Mouse (Mus musculus): Measurements from ENCODE around the gene Ampd3. TPM values are rescaled to one million over a fixed set of nuclear protein-coding genes. Genes with fewer than 3 reads are reported as not detected.

The Ampd3 gene
- polyA plus RNA-seq, 1 experiment from 2014 or later, result 10.2 TPM

- no peaks in the 10 kb centered on the region for H3K36me3 ChIP-seq (ENCODE audit: control insufficient read depth, insufficient read depth)
- no peak overlapping the region for H3K9ac ChIP-seq (ENCODE audit: low read length)
- no peaks in the 10 kb centered on the region for H3K27me3 ChIP-seq (ENCODE audit: control insufficient read depth, insufficient read depth, low read length)
- no peaks in the 10 kb centered on the region for H3K9me3 ChIP-seq (replicated peaks; ENCODE audit: control insufficient read depth, low read length)
- no peak overlapping the region for H3K4me2 ChIP-seq (ENCODE audit: low read depth, low read length)
- H3K27ac ChIP-seq (ENCODE audit: low read length), result no peak overlapping the region
- 54% methylated on average over 3 of the region's 3 CpGs for WGBS
- H3K4me3 ChIP-seq (ENCODE audit: low read length), result no peak overlapping the region
- ATAC-seq (replicated peaks; ENCODE audit: extremely low read depth, insufficient read depth, low FRiP score), result no peak
- peaks cover 4% of the 10 kb centered on the region; the same call in 1 of the 2 replicates for H3K4me1 ChIP-seq (ENCODE audit: control insufficient read depth, insufficient read depth, low read length)
Observed at GRCm38 (mm10) chr7:110804266-110804665, 36.3 kb downstream of the Ampd3 start.

- ATAC-seq (replicated peaks; ENCODE audit: extremely low read depth, insufficient read depth, low FRiP score), result no peak
- peaks cover 10% of the 10 kb centered on the region for H3K4me1 ChIP-seq (ENCODE audit: control insufficient read depth, insufficient read depth, low read length)
Observed at GRCm38 (mm10) chr7:110807460-110808030, 39.5 kb downstream of the Ampd3 start.

GRCm38 (mm10) chr7:110808962-110809361 is 41.0 kb downstream of the Ampd3 start:
- Histone ChIP-seq H3K9ac (ENCODE audit: low read length) (no peak overlapping the region), H3K4me3 (ENCODE audit: low read length) (no peak overlapping the region), H3K27ac (ENCODE audit: low read length) (no peak overlapping the region), H3K4me1 (ENCODE audit: control insufficient read depth, insufficient read depth, low read length) (peaks cover 10% of the 10 kb centered on the region), H3K4me2 (ENCODE audit: low read depth, low read length) (no peak overlapping the region), H3K36me3 (ENCODE audit: control insufficient read depth, insufficient read depth) (no peaks in the 10 kb centered on the region), H3K27me3 (ENCODE audit: control insufficient read depth, insufficient read depth, low read length) (no peaks in the 10 kb centered on the region), H3K9me3 (replicated peaks; ENCODE audit: control insufficient read depth, low read length) (no peaks in the 10 kb centered on the region)
- 58% methylated on average over 3 of the region's 3 CpGs for WGBS
- no peak for ATAC-seq (replicated peaks; ENCODE audit: extremely low read depth, insufficient read depth, low FRiP score)

More at GRCm38 (mm10) chr7:110807460-110808030, 39.5 kb downstream of the Ampd3 start:
- no peaks in the 10 kb centered on the region for H3K9me3 ChIP-seq (replicated peaks; ENCODE audit: control insufficient read depth, low read length)
- no peak overlapping the region for H3K4me3 ChIP-seq (ENCODE audit: low read length)
- 75% methylated on average over 13 of the region's 13 CpGs for WGBS
- H3K27ac ChIP-seq (ENCODE audit: low read length), result no peak overlapping the region
- H3K27me3 ChIP-seq (ENCODE audit: control insufficient read depth, insufficient read depth, low read length), result no peaks in the 10 kb centered on the region
- no peak overlapping the region for H3K9ac ChIP-seq (ENCODE audit: low read length)
- H3K36me3 ChIP-seq (ENCODE audit: control insufficient read depth, insufficient read depth), result no peaks in the 10 kb centered on the region
- H3K4me2 ChIP-seq (ENCODE audit: low read depth, low read length), result no peak overlapping the region

- no peak overlapping the region for H3K4me3 ChIP-seq (ENCODE audit: low read length)
- H3K9me3 ChIP-seq (replicated peaks; ENCODE audit: control insufficient read depth, low read length), result no peaks in the 10 kb centered on the region
- ATAC-seq (replicated peaks; ENCODE audit: extremely low read depth, insufficient read depth, low FRiP score), result peak; percentile 53; the same call in 1 of the 2 replicates
- H3K36me3 ChIP-seq (ENCODE audit: control insufficient read depth, insufficient read depth), result no peaks in the 10 kb centered on the region
- H3K27me3 ChIP-seq (ENCODE audit: control insufficient read depth, insufficient read depth, low read length), result no peaks in the 10 kb centered on the region
- peaks cover 10% of the 10 kb centered on the region for H3K4me1 ChIP-seq (ENCODE audit: control insufficient read depth, insufficient read depth, low read length)
- no peak overlapping the region for H3K9ac ChIP-seq (ENCODE audit: low read length)
- peak overlapping the region; percentile 1; the same call in 1 of the 2 replicates for H3K27ac ChIP-seq (ENCODE audit: low read length)
- WGBS, result 77% methylated on average over 18 of the region's 18 CpGs
- no peak overlapping the region for H3K4me2 ChIP-seq (ENCODE audit: low read depth, low read length)
Observed at GRCm38 (mm10) chr7:110809585-110810557, 41.9 kb downstream of the Ampd3 start.

GRCm38 (mm10) chr7:110810995-110811394 is 43.0 kb downstream of the Ampd3 start:
- H3K27me3 ChIP-seq (ENCODE audit: control insufficient read depth, insufficient read depth, low read length), result no peaks in the 10 kb centered on the region
- H3K27ac ChIP-seq (ENCODE audit: low read length), result no peak overlapping the region
- H3K4me1 ChIP-seq (ENCODE audit: control insufficient read depth, insufficient read depth, low read length), result peaks cover 10% of the 10 kb centered on the region
- H3K4me2 ChIP-seq (ENCODE audit: low read depth, low read length), result no peak overlapping the region
- H3K9me3 ChIP-seq (replicated peaks; ENCODE audit: control insufficient read depth, low read length), result no peaks in the 10 kb centered on the region
- WGBS, result 74% methylated on average over 8 of the region's 8 CpGs
- no peak overlapping the region for H3K9ac ChIP-seq (ENCODE audit: low read length)
- H3K36me3 ChIP-seq (ENCODE audit: control insufficient read depth, insufficient read depth), result no peaks in the 10 kb centered on the region
- no peak overlapping the region for H3K4me3 ChIP-seq (ENCODE audit: low read length)
- no peak for ATAC-seq (replicated peaks; ENCODE audit: extremely low read depth, insufficient read depth, low FRiP score)

GRCm38 (mm10) chr7:110811529-110811928 is 43.5 kb downstream of the Ampd3 start:
- Histone ChIP-seq H3K4me3 (ENCODE audit: low read length) (no peak overlapping the region), H3K4me2 (ENCODE audit: low read depth, low read length) (no peak overlapping the region), H3K4me1 (ENCODE audit: control insufficient read depth, insufficient read depth, low read length) (peaks cover 10% of the 10 kb centered on the region), H3K27me3 (ENCODE audit: control insufficient read depth, insufficient read depth, low read length) (no peaks in the 10 kb centered on the region), H3K27ac (ENCODE audit: low read length) (no peak overlapping the region), H3K9me3 (replicated peaks; ENCODE audit: control insufficient read depth, low read length) (no peaks in the 10 kb centered on the region), H3K9ac (ENCODE audit: low read length) (no peak overlapping the region), H3K36me3 (ENCODE audit: control insufficient read depth, insufficient read depth) (no peaks in the 10 kb centered on the region)
- WGBS, result 68% methylated on average over 5 of the region's 5 CpGs
- no peak for ATAC-seq (replicated peaks; ENCODE audit: extremely low read depth, insufficient read depth, low FRiP score)

- no peaks in the 10 kb centered on the region for H3K9me3 ChIP-seq (replicated peaks; ENCODE audit: control insufficient read depth, low read length)
- H3K27me3 ChIP-seq (ENCODE audit: control insufficient read depth, insufficient read depth, low read length), result no peaks in the 10 kb centered on the region
- no peak overlapping the region for H3K27ac ChIP-seq (ENCODE audit: low read length)
- 51% methylated on average over 1 of the region's 1 CpGs for WGBS
- no peak for ATAC-seq (replicated peaks; ENCODE audit: extremely low read depth, insufficient read depth, low FRiP score)
- no peaks in the 10 kb centered on the region for H3K36me3 ChIP-seq (ENCODE audit: control insufficient read depth, insufficient read depth)
- H3K9ac ChIP-seq (ENCODE audit: low read length), result no peak overlapping the region
- peaks cover 11% of the 10 kb centered on the region for H3K4me1 ChIP-seq (ENCODE audit: control insufficient read depth, insufficient read depth, low read length)
- no peak overlapping the region for H3K4me3 ChIP-seq (ENCODE audit: low read length)
- no peak overlapping the region for H3K4me2 ChIP-seq (ENCODE audit: low read depth, low read length)
Observed at GRCm38 (mm10) chr7:110813983-110814382, 46.0 kb downstream of the Ampd3 start.

- no peaks in the 10 kb centered on the region for H3K27me3 ChIP-seq (ENCODE audit: control insufficient read depth, insufficient read depth, low read length)
- WGBS, result 64% methylated on average over 5 of the region's 5 CpGs
- no peak overlapping the region for H3K4me3 ChIP-seq (ENCODE audit: low read length)
- ATAC-seq (replicated peaks; ENCODE audit: extremely low read depth, insufficient read depth, low FRiP score), result no peak
- no peaks in the 10 kb centered on the region for H3K9me3 ChIP-seq (replicated peaks; ENCODE audit: control insufficient read depth, low read length)
- no peak overlapping the region for H3K4me2 ChIP-seq (ENCODE audit: low read depth, low read length)
- peaks cover 20% of the 10 kb centered on the region for H3K4me1 ChIP-seq (ENCODE audit: control insufficient read depth, insufficient read depth, low read length)
- H3K27ac ChIP-seq (ENCODE audit: low read length), result no peak overlapping the region
- H3K9ac ChIP-seq (ENCODE audit: low read length), result no peak overlapping the region
- no peaks in the 10 kb centered on the region for H3K36me3 ChIP-seq (ENCODE audit: control insufficient read depth, insufficient read depth)
Observed at GRCm38 (mm10) chr7:110816037-110816436, 48.0 kb downstream of the Ampd3 start.

- Histone ChIP-seq H3K4me2 (ENCODE audit: low read depth, low read length) (no peak overlapping the region), H3K9me3 (replicated peaks; ENCODE audit: control insufficient read depth, low read length) (no peaks in the 10 kb centered on the region), H3K4me3 (ENCODE audit: low read length) (no peak overlapping the region), H3K36me3 (ENCODE audit: control insufficient read depth, insufficient read depth) (peaks cover 5% of the 10 kb centered on the region; the same call in 1 of the 2 replicates), H3K4me1 (ENCODE audit: control insufficient read depth, insufficient read depth, low read length) (peaks cover 31% of the 10 kb centered on the region), H3K27me3 (ENCODE audit: control insufficient read depth, insufficient read depth, low read length) (no peaks in the 10 kb centered on the region), H3K9ac (ENCODE audit: low read length) (no peak overlapping the region), H3K27ac (ENCODE audit: low read length) (peak overlapping the region; percentile 37; the same call in 1 of the 2 replicates)
- 56% methylated on average over 6 of the region's 6 CpGs for WGBS
- ATAC-seq (replicated peaks; ENCODE audit: extremely low read depth, insufficient read depth, low FRiP score), result no peak
Observed at GRCm38 (mm10) chr7:110818206-110818605, 50.2 kb downstream of the Ampd3 start.
